32 mouse cellular contexts compared by ENCODE assay signal in the genomic region with DNA sequence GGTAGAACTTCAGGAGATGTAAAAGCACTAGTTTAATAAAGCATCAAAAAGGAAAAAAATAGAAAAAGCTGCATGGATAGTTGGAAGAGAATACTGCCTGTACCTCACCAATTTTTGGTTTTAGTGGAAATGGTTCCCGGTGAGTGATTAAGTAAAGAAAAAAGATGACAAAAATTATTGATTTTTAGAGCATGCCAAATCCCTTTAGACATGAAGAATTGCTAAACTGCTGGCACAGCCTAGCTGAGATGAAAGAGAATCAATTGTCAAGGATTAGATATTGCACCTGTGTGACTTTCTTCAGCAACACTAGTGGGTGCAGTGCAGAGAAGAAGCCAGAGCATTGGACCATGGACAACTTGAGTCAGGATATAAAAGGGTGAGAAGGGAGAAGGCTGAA.
"Had no signal": no experiment of that assay in that cellular context is flagged by ENCODE, and none has a peak within 500 bp of the region (broad histone marks: within the 10 kb centered on the region; RNA-seq: fewer than 3 reads in every experiment).

No protein-coding gene starts in this region.

- H3K4me3 ChIP-seq: left cerebral cortex, adult 2 months; limb, embryonic 10.5 days; limb, embryonic 12.5 days; limb, embryonic 13.5 days; limb, embryonic 15.5 days; liver, embryonic 12.5 days; liver, embryonic 13.5 days; liver, embryonic 15.5 days; lung, embryonic 15.5 days; megakaryocyte, embryonic 14.5 days; midbrain, embryonic 10.5 days; midbrain, embryonic 12.5 days; midbrain, embryonic 13.5 days; midbrain, embryonic 15.5 days; myocyte; neural tube, embryonic 12.5 days had no signal

- H3K27me3 ChIP-seq: limb, embryonic 12.5 days; limb, embryonic 13.5 days; limb, embryonic 15.5 days; liver, embryonic 12.5 days; liver, embryonic 13.5 days; liver, embryonic 15.5 days; lung, embryonic 15.5 days; megakaryocyte, embryonic 14.5 days; midbrain, embryonic 12.5 days; midbrain, embryonic 13.5 days; midbrain, embryonic 15.5 days; neural tube, embryonic 12.5 days had no signal

- DNase-seq: left cerebral cortex, postnatal 4 days; liver; liver, embryonic 13.5 days; liver, postnatal 0 days; lung, adult 18-20 months; lung, adult 2 months; lung, embryonic 14.5 days; lung, postnatal 10 days; lung, postnatal 14 days; lung, postnatal 36 days; lung, postnatal 4 days; midbrain, embryonic 14.5 days had no signal

- ATAC-seq: liver, embryonic 12.5 days; liver, postnatal 0 days; lung, postnatal 0 days; midbrain, embryonic 13.5 days; midbrain, embryonic 15.5 days; midbrain, embryonic 16.5 days had no signal

- H3K36me3 ChIP-seq: limb, embryonic 10.5 days; limb, embryonic 12.5 days; limb, embryonic 13.5 days; limb, embryonic 15.5 days; liver, embryonic 12.5 days; liver, embryonic 13.5 days; liver, embryonic 15.5 days; lung, embryonic 15.5 days; midbrain, embryonic 10.5 days; midbrain, embryonic 12.5 days; midbrain, embryonic 13.5 days; midbrain, embryonic 15.5 days; neural tube, embryonic 12.5 days had no signal

- H3K27ac ChIP-seq: left cerebral cortex, adult 2 months; limb, embryonic 10.5 days; limb, embryonic 12.5 days; limb, embryonic 13.5 days; limb, embryonic 15.5 days; liver, embryonic 12.5 days; liver, embryonic 13.5 days; liver, embryonic 14.5 days; liver, embryonic 15.5 days; lung, embryonic 15.5 days; macrophage; midbrain, embryonic 10.5 days; midbrain, embryonic 12.5 days; midbrain, embryonic 13.5 days; midbrain, embryonic 15.5 days; neural tube, embryonic 12.5 days had no signal

- H3K4me1 ChIP-seq: limb, embryonic 10.5 days; limb, embryonic 12.5 days; limb, embryonic 13.5 days; limb, embryonic 15.5 days; liver, embryonic 12.5 days; liver, embryonic 13.5 days; liver, embryonic 15.5 days; lung, embryonic 15.5 days; megakaryocyte, embryonic 14.5 days; midbrain, embryonic 10.5 days; midbrain, embryonic 12.5 days; midbrain, embryonic 13.5 days; midbrain, embryonic 15.5 days; neural tube, embryonic 12.5 days had no signal

- H3K9me3 ChIP-seq: limb, embryonic 10.5 days; limb, embryonic 12.5 days; limb, embryonic 13.5 days; limb, embryonic 15.5 days; liver, embryonic 12.5 days; liver, embryonic 13.5 days; liver, embryonic 15.5 days; lung, embryonic 15.5 days; megakaryocyte, embryonic 14.5 days; midbrain, embryonic 10.5 days; midbrain, embryonic 12.5 days; midbrain, embryonic 13.5 days; midbrain, embryonic 15.5 days; neural tube, embryonic 12.5 days had no signal

- H3K9ac ChIP-seq: limb, embryonic 12.5 days; limb, embryonic 13.5 days; limb, embryonic 15.5 days; liver, embryonic 12.5 days; liver, embryonic 13.5 days; liver, embryonic 14.5 days; liver, embryonic 15.5 days; liver, postnatal 0 days; lung, embryonic 14.5 days; lung, embryonic 15.5 days; midbrain, embryonic 12.5 days; midbrain, embryonic 13.5 days; midbrain, embryonic 15.5 days; neural tube, embryonic 12.5 days had no signal

- H3K4me2 ChIP-seq: limb, embryonic 12.5 days; limb, embryonic 13.5 days; limb, embryonic 15.5 days; liver, embryonic 12.5 days; liver, embryonic 13.5 days; liver, embryonic 15.5 days; lung, embryonic 14.5 days; lung, embryonic 15.5 days; midbrain, embryonic 11.5 days; midbrain, embryonic 12.5 days; midbrain, embryonic 13.5 days; midbrain, embryonic 15.5 days; neural tube, embryonic 12.5 days had no signal
